Mouse (Mus musculus) lung, postnatal 0 days (tissue): Measurements from ENCODE around the gene Hist1h2bk. TPM values are rescaled to one million over a fixed set of nuclear protein-coding genes. Genes with fewer than 3 reads are reported as not detected.

Experiments
- ATAC-seq: fragments of 200-750 bp; cut with Nextera tagmentation; 2 replicates; pipeline ENCODE4 v1.8.0; 2017; ENCODE audit warnings: moderate library complexity
- DNase-seq: peaks from one replicate; pipeline ENCODE4 v3.0.0-alpha.2; 2016; ENCODE audit warnings: low spot score
- H3K27ac ChIP-seq: fragments of 300-500 bp; sonication (generic); 2 replicates; pipeline ENCODE4 v1.5.1; 2014; ENCODE audit warnings: antibody characterized with exemption, mild to moderate bottlenecking, low read length, mixed read lengths
- H3K27me3 ChIP-seq: fragments of 300-500 bp; sonication (generic); replicated peaks from 2 replicates; pipeline ENCODE4 v1.6.1; 2014; ENCODE audit warnings: low read length, mixed read lengths; ENCODE audit not compliant: insufficient read depth
- H3K36me3 ChIP-seq: fragments of 300-500 bp; sonication (generic); 2 replicates; pipeline ENCODE4 v1.6.1; 2014; ENCODE audit warnings: low read length, mixed read lengths; ENCODE audit not compliant: insufficient read depth
- H3K4me1 ChIP-seq: fragments of 300-500 bp; sonication (generic); 2 replicates; pipeline ENCODE4 v1.6.1; 2014; ENCODE audit warnings: antibody characterized with exemption, low read depth, low read length, mixed read lengths; ENCODE audit not compliant: insufficient read depth
- H3K4me2 ChIP-seq: fragments of 300-500 bp; sonication (generic); replicated peaks from 2 replicates; pipeline ENCODE4 v1.6.1; 2014; ENCODE audit warnings: low read depth, mild to moderate bottlenecking, low read length, moderate library complexity, mixed read lengths
- H3K4me3 ChIP-seq: fragments of 300-500 bp; sonication (generic); 2 replicates; pipeline ENCODE4 v1.5.1; 2014; ENCODE audit warnings: low read depth, low read length
- H3K9ac ChIP-seq: fragments of 300-500 bp; sonication (generic); replicated peaks from 2 replicates; pipeline ENCODE4 v1.6.1; 2014; ENCODE audit warnings: low read depth, mild to moderate bottlenecking
- H3K9me3 ChIP-seq: fragments of 300-500 bp; sonication (generic); 2 replicates; pipeline ENCODE4 v1.6.1; 2016; ENCODE audit warnings: low read length, mixed read lengths
- CTCF ChIP-seq: IDR thresholded peaks from 2 replicates; pipeline ENCODE4 v1.5.1; 2016; ENCODE audit warnings: antibody characterized with exemption, mild to moderate bottlenecking
- EP300 ChIP-seq: IDR thresholded peaks from 2 replicates; pipeline ENCODE4 v1.6.1; 2016; ENCODE audit warnings: antibody characterized with exemption, mild to moderate bottlenecking, control low read depth
- WGBS: fragments of 180-500 bp; shearing (Covaris S2); extraction: QIAGEN DNeasy Blood & Tissue Kit; methylation state at CpG from one replicate; pipeline ENCODE4 v1.1.7; 2014; 5-methylcytosine and 5-hydroxymethylcytosine counted together
- polyA plus RNA-seq: library from polyadenylated mRNA; unstranded; fragments of >200 nt; fragmentation: Nextera tagmentation; extraction: Ambion mirVana; gene quantifications from 2 replicates; pipeline ENCODE4 v1.2.1, GENCODE M21; 2015

Hist1h2bk gene
- polyA plus RNA-seq, 1 experiment from 2014 or later, result 0.45 TPM

DNA sequence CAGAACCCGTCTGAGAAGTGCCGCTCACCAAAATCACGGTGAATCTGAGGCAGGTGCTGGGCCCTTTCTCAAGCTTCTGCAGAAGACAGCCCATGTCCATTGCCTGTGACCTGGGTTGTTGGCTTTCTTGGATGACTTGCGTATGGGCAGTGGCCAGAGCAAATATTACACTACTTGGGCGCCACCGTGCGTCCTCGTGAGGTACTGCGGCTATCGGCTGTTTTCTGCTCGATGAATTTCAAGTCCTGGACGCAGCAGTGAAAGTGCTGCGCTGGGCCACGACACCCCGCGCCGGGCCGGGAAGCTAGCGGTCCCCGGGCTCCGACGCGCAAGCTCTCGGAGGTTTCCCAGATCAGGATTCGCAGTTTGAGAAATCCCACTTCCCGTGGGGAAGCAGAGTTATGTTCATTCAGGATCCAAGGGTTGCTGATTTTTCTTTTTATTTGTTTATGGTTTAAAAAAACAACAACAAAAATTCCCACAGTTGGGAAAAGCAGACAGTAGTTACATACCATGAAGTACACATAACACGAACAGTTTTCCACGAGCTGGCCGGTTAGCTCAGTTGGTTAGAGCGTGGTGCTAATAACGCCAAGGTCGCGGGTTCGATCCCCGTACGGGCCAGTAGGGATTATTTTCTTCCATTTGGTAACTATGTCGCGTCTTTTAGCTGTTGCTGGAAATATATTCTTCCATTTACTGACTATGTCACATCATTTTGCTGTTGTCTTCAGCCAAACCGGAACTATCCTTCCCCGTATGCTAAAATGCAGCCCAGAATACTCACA lies 6.8 kb upstream of the Hist1h2bk start:
- H3K36me3 ChIP-seq, result no peaks in the 10 kb centered on the region
- H3K9me3 ChIP-seq, result no peaks in the 10 kb centered on the region
- no peaks in the 10 kb centered on the region for H3K27me3 ChIP-seq
- peak overlapping the region; percentile 55 for H3K4me3 ChIP-seq
- peaks cover 4% of the 10 kb centered on the region; the same call in 1 of the 2 replicates for H3K4me1 ChIP-seq
- H3K27ac ChIP-seq, result peak overlapping the region; percentile 77
- no peak for TF ChIP-seq EP300
- peak; percentile 98 for TF ChIP-seq CTCF
- peak overlapping the region; percentile 61 for H3K4me2 ChIP-seq
- H3K9ac ChIP-seq, result peak overlapping the region; percentile 43; the same call in 1 of the 2 replicates
- WGBS, result 1% methylated on average over 40 of the region's 40 CpGs
- DNase-seq (peak; percentile 94), ATAC-seq (peak; percentile 89)

DNA sequence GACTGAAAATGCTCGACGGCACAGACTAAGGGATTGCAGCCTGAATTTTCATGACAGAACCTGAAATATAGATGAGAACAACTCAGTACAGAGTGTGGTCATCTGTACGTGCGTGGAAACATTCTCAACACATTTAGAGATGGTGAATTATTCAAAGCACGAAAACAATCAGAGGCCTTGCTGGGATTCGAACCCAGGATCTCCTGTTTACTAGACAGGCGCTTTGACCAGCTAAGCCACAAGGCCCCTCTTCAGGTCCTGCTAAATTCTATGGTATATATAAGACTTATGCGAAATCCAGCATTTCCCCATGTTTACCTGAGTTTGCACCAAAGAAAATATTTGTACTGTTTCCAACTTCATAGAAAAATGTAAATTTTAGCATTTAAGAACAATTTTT lies 5.7 kb upstream of the Hist1h2bk start:
- no peak overlapping the region for H3K4me3 ChIP-seq
- TF ChIP-seq CTCF (no peak), EP300 (no peak)
- no peak overlapping the region for H3K9ac ChIP-seq
- H3K27me3 ChIP-seq, result no peaks in the 10 kb centered on the region
- no peaks in the 10 kb centered on the region for H3K9me3 ChIP-seq
- no peak for DNase-seq
- no peak overlapping the region for H3K27ac ChIP-seq
- no peak for ATAC-seq
- peaks cover 4% of the 10 kb centered on the region; the same call in 1 of the 2 replicates for H3K4me1 ChIP-seq
- no peak overlapping the region for H3K4me2 ChIP-seq
- WGBS, result 37% methylated on average over 8 of the region's 8 CpGs
- H3K36me3 ChIP-seq, result no peaks in the 10 kb centered on the region

DNA sequence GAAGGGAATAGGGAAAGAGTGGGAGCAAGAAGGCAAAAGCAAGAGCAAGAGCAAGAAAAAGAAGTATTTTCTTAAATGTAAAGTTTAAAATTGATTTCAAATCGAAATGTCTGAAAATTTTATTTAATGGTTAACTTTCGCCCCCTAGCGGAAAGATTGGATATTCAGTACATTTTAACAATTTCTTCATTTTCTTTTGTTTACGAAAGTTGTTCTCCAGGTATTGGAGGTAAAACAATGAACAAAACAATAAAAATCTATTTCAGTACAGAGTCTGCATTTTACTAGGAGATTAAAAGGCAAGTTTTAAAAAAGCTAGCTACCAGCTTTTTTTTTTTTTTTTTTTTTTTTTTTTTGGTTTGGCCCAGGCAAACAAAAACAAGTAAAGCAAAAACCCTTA lies 5.2 kb upstream of the Hist1h2bk start:
- H3K9me3 ChIP-seq, result no peaks in the 10 kb centered on the region
- H3K27ac ChIP-seq, result no peak overlapping the region
- peaks cover 4% of the 10 kb centered on the region; the same call in 1 of the 2 replicates for H3K4me1 ChIP-seq
- no peak overlapping the region for H3K4me3 ChIP-seq
- ATAC-seq (no peak), DNase-seq (peak; percentile 69)
- no peak overlapping the region for H3K4me2 ChIP-seq
- no peaks in the 10 kb centered on the region for H3K36me3 ChIP-seq
- H3K9ac ChIP-seq, result no peak overlapping the region
- no peaks in the 10 kb centered on the region for H3K27me3 ChIP-seq
- TF ChIP-seq EP300, result no peak
- peak; percentile 47; the same call in 1 of the 2 replicates for TF ChIP-seq CTCF
- WGBS, result 9% methylated on average over 4 of the region's 4 CpGs

DNA sequence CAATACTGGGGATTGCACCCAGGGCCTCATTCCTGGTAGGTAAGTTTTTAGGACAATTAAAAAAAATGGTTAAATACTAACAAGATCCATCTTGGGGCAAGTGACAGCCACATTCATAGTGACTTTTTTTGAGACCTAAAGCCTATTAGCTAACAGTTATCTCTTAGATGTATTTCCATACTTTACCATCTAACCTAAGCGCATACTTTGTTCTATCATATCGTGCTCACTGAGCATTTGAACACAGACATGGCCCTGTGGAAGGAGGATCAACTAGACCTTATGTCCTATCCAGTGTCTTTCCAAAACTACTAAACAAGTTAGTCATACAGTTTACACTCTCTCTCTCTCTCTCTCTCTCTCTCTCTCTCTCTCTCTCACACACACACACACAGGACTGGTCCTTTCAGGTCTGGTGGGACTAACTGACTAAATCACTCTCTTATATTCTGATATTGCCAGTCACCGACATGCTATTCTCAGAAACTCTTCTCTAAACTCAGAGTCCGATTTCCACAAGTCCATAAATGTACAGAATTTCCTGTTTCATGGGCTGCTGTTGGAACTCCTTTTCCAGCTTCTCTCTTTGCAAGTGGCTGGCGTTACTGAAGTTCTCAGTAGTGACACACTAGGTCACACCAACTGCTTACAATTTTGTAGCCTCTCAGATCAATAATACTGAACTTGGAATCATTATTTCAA lies 1.8 kb upstream of the Hist1h2bk start:
- Histone ChIP-seq H3K4me3 (no peak overlapping the region), H3K27me3 (no peaks in the 10 kb centered on the region), H3K36me3 (no peaks in the 10 kb centered on the region), H3K27ac (no peak overlapping the region), H3K9me3 (no peaks in the 10 kb centered on the region), H3K4me2 (no peak overlapping the region), H3K9ac (no peak overlapping the region), H3K4me1 (peaks cover 3% of the 10 kb centered on the region; the same call in 1 of the 2 replicates)
- TF ChIP-seq CTCF, result no peak
- TF ChIP-seq EP300, result no peak
- WGBS, result 41% methylated on average over 5 of the region's 5 CpGs
- no peak for ATAC-seq
- no peak for DNase-seq

DNA sequence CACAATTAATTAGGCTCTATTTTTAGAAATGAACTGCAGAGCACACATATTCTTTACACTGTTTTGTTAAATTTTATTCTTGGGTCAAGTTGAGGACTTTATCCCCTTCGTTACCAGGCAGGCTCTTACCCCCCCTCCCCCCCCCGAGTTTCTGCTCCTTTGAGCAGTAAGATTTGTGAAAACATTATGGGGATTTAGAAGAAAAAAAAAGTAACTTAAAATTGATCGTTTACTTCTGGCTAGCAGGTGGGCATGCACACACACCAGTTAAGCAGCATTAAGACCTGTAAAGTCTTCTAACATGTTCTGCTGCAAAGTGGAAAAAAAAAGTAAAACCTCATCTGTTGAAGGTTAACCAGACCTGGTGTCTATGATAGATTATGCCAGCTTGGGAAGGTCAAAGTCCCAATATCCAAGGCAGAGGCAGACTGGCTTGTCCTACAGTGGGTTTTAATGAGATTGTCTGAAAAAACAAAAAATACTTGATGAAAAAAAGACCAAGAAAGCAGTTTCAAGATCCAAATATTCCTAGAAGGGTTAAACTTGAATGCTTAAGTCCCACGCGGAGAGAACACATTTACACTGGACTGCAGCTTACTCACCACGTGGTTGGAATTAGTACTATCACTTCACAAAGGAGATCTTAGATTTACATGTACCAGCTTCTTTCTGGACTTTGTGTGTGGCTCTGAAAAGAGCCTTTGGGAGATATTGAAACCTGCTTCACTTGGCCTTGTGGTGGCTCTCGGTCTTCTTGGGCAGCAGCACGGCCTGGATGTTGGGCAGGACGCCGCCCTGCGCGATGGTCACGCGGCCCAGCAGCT lies 1.0 kb upstream of the Hist1h2bk start:
- H3K9me3 ChIP-seq, result no peaks in the 10 kb centered on the region
- peaks cover 3% of the 10 kb centered on the region; the same call in 1 of the 2 replicates for H3K4me1 ChIP-seq
- H3K4me2 ChIP-seq, result peak overlapping the region; percentile 53
- H3K27me3 ChIP-seq, result no peaks in the 10 kb centered on the region
- ATAC-seq (no peak), DNase-seq (no peak)
- H3K9ac ChIP-seq, result no peak overlapping the region
- no peaks in the 10 kb centered on the region for H3K36me3 ChIP-seq
- TF ChIP-seq CTCF (no peak), EP300 (no peak)
- H3K27ac ChIP-seq, result no peak overlapping the region
- H3K4me3 ChIP-seq, result peak overlapping the region; percentile 5; the same call in 1 of the 2 replicates
- 1% methylated on average over 12 of the region's 14 CpGs for WGBS
